Mouse (Mus musculus) limb, embryonic 10.5 days (tissue): ENCODE results near the gene Fggy. TPM values are rescaled to one million over a fixed set of nuclear protein-coding genes. Genes with fewer than 3 reads are reported as not detected.

Source experiments
- DNase-seq: peaks from one replicate; pipeline ENCODE4 v3.0.0-alpha.2; 2017; ENCODE audit warnings: low spot score
- H3K27ac ChIP-seq: fragments of 300-500 bp; sonication (generic); 2 replicates; pipeline ENCODE4 v1.5.1; 2016; ENCODE audit warnings: mild to moderate bottlenecking
- H3K27me3 ChIP-seq: fragments of 300-500 bp; sonication (generic); 2 replicates; pipeline ENCODE4 v1.6.1; 2016; ENCODE audit warnings: low read depth, mild to moderate bottlenecking; ENCODE audit not compliant: poor library complexity, severe bottlenecking
- H3K36me3 ChIP-seq: fragments of 300-500 bp; sonication (generic); 2 replicates; pipeline ENCODE4 v1.6.1; 2016; ENCODE audit warnings: mild to moderate bottlenecking, moderate library complexity
- H3K4me1 ChIP-seq: fragments of 300-500 bp; sonication (generic); 2 replicates; pipeline ENCODE4 v1.6.1; 2016
- H3K4me3 ChIP-seq: fragments of 300-500 bp; sonication (generic); 2 replicates; pipeline ENCODE4 v1.5.1; 2016; ENCODE audit warnings: mild to moderate bottlenecking, moderate library complexity
- H3K9me3 ChIP-seq: fragments of 300-500 bp; sonication (generic); replicated peaks from 2 replicates; pipeline ENCODE4 v1.6.1; 2016; ENCODE audit warnings: mild to moderate bottlenecking
- WGBS: fragments of 180-500 bp; shearing (Covaris S2); methylation state at CpG from one replicate; pipeline ENCODE4 v1.1.7; 2016; 5-methylcytosine and 5-hydroxymethylcytosine counted together
- polyA plus RNA-seq: library from polyadenylated mRNA; unstranded; fragments of >200 nt; fragmentation: Nextera tagmentation; extraction: Ambion mirVana; gene quantifications from 2 replicates; pipeline ENCODE4 v1.2.1, GENCODE M21; 2016

Gene Fggy
- polyA plus RNA-seq, 1 experiment from 2014 or later: 8.1 TPM

DNA sequence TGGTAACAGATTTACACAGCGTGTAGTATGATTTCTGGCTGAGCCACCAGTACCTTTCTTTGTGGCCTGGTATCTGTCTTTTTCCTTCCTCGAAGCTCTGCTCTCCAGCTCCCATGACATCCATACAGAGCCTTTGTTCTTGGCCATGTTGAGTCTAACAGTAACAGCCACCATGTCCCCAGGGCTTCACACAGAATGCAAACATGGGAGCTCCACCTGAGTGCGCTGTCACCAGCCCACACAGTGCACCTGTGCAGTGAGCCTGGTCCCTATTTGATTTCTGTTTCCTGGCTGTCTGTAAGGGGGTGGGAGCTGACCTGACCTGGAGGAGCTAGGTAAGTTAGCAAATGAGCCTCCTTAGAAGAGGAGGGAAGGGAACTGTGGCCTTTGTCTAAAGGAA lies 290.4 kb downstream of the Fggy start:
- Histone ChIP-seq H3K9me3 (no peaks in the 10 kb centered on the region), H3K27ac (no peak overlapping the region), H3K4me1 (peaks cover 17% of the 10 kb centered on the region), H3K36me3 (no peaks in the 10 kb centered on the region), H3K27me3 (no peaks in the 10 kb centered on the region), H3K4me3 (no peak overlapping the region)
- DNase-seq: no peak
- 93% methylated on average over 3 of the region's 3 CpGs for WGBS

- H3K9me3 ChIP-seq: no peaks in the 10 kb centered on the region
- no peaks in the 10 kb centered on the region for H3K27me3 ChIP-seq
- no peak overlapping the region for H3K4me3 ChIP-seq
- peaks cover 17% of the 10 kb centered on the region for H3K4me1 ChIP-seq
- 76% methylated on average over 5 of the region's 5 CpGs for WGBS
- DNase-seq: peak; percentile 29
- H3K36me3 ChIP-seq: no peaks in the 10 kb centered on the region
- peak overlapping the region; percentile 38; the same call in 1 of the 2 replicates for H3K27ac ChIP-seq
Observed at GRCm38 (mm10) chr4:95849497-95849896, 292.2 kb downstream of the Fggy start.

DNA sequence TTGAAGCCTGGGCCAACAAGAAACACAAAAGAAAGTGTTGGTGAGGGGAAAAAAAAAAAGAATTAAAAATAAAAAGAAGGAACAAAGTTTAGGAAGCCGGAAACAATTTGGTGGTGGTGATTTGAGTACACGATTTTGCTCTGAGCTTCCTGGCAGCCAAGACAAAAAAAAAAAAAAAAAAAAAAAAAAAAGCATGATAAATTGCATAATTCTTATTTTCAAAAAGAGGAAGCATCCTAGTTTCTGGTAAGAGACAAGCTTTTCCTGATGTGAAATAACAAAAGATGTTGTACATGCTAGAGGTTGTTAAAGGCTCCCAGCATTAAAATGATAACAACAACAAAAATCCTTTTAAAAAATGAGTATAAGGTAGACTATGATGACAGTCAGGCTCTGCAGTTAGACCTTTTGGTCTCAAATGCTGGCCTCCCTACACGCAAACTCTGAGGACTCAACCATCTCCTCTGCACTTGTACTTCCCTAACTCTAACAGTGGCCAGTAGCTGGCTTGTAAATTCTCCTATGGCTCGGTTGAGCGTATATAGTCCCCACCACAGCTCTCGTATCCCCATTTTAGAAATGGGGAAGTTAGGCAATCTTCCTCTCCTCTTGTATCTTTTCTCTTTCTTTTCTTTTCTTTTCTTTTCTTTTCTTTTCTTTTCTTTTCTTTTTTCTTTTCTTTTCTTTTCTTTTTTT lies 292.9 kb downstream of the Fggy start:
- Histone ChIP-seq H3K27me3 (no peaks in the 10 kb centered on the region), H3K4me3 (no peak overlapping the region), H3K4me1 (peaks cover 17% of the 10 kb centered on the region), H3K9me3 (no peaks in the 10 kb centered on the region), H3K36me3 (no peaks in the 10 kb centered on the region), H3K27ac (no peak overlapping the region)
- 92% methylated on average over 6 of the region's 6 CpGs for WGBS
- DNase-seq: peak; percentile 11

DNA sequence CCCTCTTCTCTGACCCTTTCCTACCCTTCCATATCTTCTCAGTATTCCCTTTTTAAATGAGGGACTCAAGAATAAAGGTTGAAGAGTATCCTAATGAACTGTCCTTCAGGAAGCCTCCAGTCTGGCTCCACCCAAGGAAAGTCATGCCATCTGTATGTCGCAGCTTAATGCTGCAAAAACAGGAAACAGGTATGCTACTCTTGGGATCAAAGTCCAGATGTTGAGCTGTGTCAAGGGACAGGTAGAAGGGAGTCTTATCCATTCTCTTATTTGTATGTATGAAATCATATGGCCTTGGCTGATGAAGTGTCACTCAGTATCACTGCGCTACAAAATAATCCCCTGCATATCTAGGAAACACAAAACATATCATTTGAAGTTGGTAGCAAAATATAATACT lies 294.9 kb downstream of the Fggy start:
- no peak overlapping the region for H3K27ac ChIP-seq
- WGBS: 92% methylated on average over 2 of the region's 2 CpGs

DNA sequence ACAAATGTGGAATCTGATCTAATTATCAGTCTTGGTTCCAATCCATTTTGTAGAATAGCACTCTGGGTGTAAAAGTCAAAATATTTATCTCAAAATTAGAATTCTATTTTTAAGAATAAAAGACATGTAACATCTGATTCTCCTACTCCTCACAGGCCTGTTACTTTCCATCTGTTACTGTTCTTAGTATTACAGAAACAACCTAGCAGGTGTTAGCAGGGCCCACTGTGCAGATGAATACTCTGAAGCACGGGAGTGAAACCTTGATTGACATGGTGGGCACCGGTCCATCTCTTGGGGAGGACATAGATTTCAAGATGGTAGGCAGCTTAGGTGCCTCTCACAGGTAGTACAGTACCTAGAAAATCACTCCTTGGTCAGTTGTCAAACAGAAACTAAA lies 298.7 kb downstream of the Fggy start:
- Histone ChIP-seq H3K36me3 (no peaks in the 10 kb centered on the region), H3K9me3 (no peaks in the 10 kb centered on the region), H3K27me3 (no peaks in the 10 kb centered on the region), H3K4me1 (peaks cover 7% of the 10 kb centered on the region; the same call in 1 of the 2 replicates), H3K4me3 (no peak overlapping the region), H3K27ac (no peak overlapping the region)
- 93% methylated on average over 2 of the region's 2 CpGs for WGBS
- peak; percentile 14 for DNase-seq

More for the DNA sequence above, 294.9 kb downstream of the Fggy start:
- Histone ChIP-seq H3K27me3 (no peaks in the 10 kb centered on the region), H3K4me1 (no peaks in the 10 kb centered on the region; the same call in 1 of the 2 replicates), H3K4me3 (no peak overlapping the region), H3K36me3 (no peaks in the 10 kb centered on the region), H3K9me3 (no peaks in the 10 kb centered on the region)
- DNase-seq: peak; percentile 14

- Histone ChIP-seq H3K27me3 (no peaks in the 10 kb centered on the region), H3K4me1 (peaks cover 28% of the 10 kb centered on the region), H3K4me3 (no peak overlapping the region), H3K36me3 (no peaks in the 10 kb centered on the region), H3K9me3 (no peaks in the 10 kb centered on the region), H3K27ac (no peak overlapping the region)
- no peak for DNase-seq
- WGBS: 47% methylated on average over 3 of the region's 3 CpGs
Observed at GRCm38 (mm10) chr4:95860601-95861000, 303.3 kb downstream of the Fggy start.

GRCm38 (mm10) chr4:95861074-95861473 lies 303.8 kb downstream of the Fggy start:
- H3K27me3 ChIP-seq: no peaks in the 10 kb centered on the region
- H3K9me3 ChIP-seq: no peaks in the 10 kb centered on the region
- H3K27ac ChIP-seq: peak overlapping the region; percentile 9; the same call in 1 of the 2 replicates
- DNase-seq: no peak
- H3K4me1 ChIP-seq: peaks cover 28% of the 10 kb centered on the region
- H3K4me3 ChIP-seq: no peak overlapping the region
- 24% methylated on average over 4 of the region's 4 CpGs for WGBS
- H3K36me3 ChIP-seq: no peaks in the 10 kb centered on the region

DNA sequence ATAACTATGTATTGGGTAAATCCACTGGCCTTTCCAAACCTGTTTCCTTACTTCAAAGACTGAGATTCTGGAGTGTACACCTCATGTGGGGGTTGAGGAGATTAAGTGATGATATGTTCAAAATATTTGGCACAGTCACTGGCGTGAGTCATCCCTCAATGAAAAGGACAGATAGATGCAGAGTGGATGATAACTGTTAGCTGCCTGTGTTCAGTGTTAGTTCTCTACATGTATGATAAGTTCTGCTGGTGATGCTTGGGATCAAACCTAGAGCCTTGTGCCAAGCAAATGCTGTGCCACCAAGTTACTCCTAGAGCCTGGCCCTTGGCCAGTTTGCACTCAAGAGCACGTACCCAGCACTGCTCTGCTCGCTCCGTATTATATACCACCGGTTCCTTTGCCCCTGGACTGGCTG lies 304.4 kb downstream of the Fggy start:
- Histone ChIP-seq H3K27ac (peak overlapping the region; percentile 42; the same call in 1 of the 2 replicates), H3K4me3 (no peak overlapping the region), H3K9me3 (no peaks in the 10 kb centered on the region), H3K4me1 (peaks cover 28% of the 10 kb centered on the region), H3K36me3 (no peaks in the 10 kb centered on the region), H3K27me3 (no peaks in the 10 kb centered on the region)
- DNase-seq: no peak
- WGBS: 95% methylated on average over 5 of the region's 5 CpGs

GRCm38 (mm10) chr4:95862276-95862675 lies 305.0 kb downstream of the Fggy start:
- H3K36me3 ChIP-seq: no peaks in the 10 kb centered on the region
- no peaks in the 10 kb centered on the region for H3K9me3 ChIP-seq
- H3K4me3 ChIP-seq: no peak overlapping the region
- DNase-seq: no peak
- peaks cover 28% of the 10 kb centered on the region for H3K4me1 ChIP-seq
- WGBS: 76% methylated on average over 7 of the region's 7 CpGs
- H3K27me3 ChIP-seq: no peaks in the 10 kb centered on the region
- peak overlapping the region; percentile 43; the same call in 1 of the 2 replicates for H3K27ac ChIP-seq

GRCm38 (mm10) chr4:95862781-95863499 lies 305.6 kb downstream of the Fggy start:
- Histone ChIP-seq H3K27me3 (no peaks in the 10 kb centered on the region), H3K9me3 (no peaks in the 10 kb centered on the region), H3K36me3 (no peaks in the 10 kb centered on the region), H3K4me3 (no peak overlapping the region), H3K4me1 (peaks cover 28% of the 10 kb centered on the region), H3K27ac (peak overlapping the region; percentile 43; the same call in 1 of the 2 replicates)
- WGBS: 76% methylated on average over 6 of the region's 6 CpGs
- DNase-seq: no peak

- Histone ChIP-seq H3K27me3 (no peaks in the 10 kb centered on the region), H3K4me3 (no peak overlapping the region), H3K9me3 (no peaks in the 10 kb centered on the region), H3K4me1 (peaks cover 28% of the 10 kb centered on the region), H3K27ac (no peak overlapping the region), H3K36me3 (no peaks in the 10 kb centered on the region)
- DNase-seq: no peak
- 89% methylated on average over 3 of the region's 3 CpGs for WGBS
Observed at GRCm38 (mm10) chr4:95863500-95863803, 306.1 kb downstream of the Fggy start.

DNA sequence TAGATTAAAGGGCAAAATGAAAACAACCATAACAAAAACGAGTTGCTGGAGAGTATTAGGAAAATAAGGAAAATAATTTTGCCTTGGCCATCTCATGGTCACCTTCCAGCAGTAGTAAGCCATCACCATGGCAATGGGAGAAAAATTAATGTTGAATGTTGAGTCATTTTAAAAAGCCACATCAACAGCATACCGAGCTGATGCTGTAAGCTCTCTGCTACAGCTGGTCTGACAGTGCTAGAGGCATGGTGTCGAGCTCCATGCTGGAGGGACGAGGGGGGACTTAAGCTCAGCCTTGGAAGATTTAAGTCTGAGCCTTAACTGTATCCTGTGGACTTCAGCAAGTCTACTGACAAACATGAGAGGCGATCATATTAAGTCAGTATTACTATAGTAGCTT lies 307.9 kb downstream of the Fggy start:
- Histone ChIP-seq H3K36me3 (no peaks in the 10 kb centered on the region), H3K27ac (no peak overlapping the region), H3K27me3 (0 out of 2 replicates have a peak, but pooled peaks cover 5% of the 10 kb centered on the region), H3K9me3 (no peaks in the 10 kb centered on the region), H3K4me1 (peaks cover 27% of the 10 kb centered on the region), H3K4me3 (no peak overlapping the region)
- WGBS: 84% methylated on average over 5 of the region's 5 CpGs
- DNase-seq: no peak

DNA sequence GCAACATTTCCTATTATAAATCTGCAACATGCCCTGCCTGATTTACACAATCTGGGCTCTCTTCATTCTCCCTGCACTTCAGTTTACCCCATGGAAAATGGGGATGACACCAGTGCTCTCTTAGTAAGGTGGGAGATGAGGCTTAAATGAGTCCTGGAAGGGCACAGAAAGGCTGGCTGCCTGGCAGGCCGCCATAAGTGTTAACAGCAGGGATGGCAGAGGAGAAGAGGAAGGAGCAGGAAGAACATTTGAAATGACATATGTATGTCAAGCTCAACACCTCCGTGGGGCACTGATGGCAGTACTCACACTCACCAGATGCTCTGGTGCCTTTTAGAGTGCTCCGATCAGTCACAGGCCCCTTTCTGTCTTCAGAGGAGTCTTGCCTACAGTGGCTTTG lies 308.6 kb downstream of the Fggy start:
- peaks cover 22% of the 10 kb centered on the region for H3K4me1 ChIP-seq
- no peaks in the 10 kb centered on the region for H3K9me3 ChIP-seq
- H3K4me3 ChIP-seq: no peak overlapping the region
- H3K27ac ChIP-seq: no peak overlapping the region
- H3K27me3 ChIP-seq: 0 out of 2 replicates have a peak, but pooled peaks cover 5% of the 10 kb centered on the region
- no peak for DNase-seq
- no peaks in the 10 kb centered on the region for H3K36me3 ChIP-seq
- 60% methylated on average over 3 of the region's 3 CpGs for WGBS
